Mouse (Mus musculus) small intestine, adult 2 months (tissue): ENCODE measurements around the gene Rrp36. TPM values are rescaled to one million over a fixed set of nuclear protein-coding genes. Genes with fewer than 3 reads are reported as not detected.

Source experiments
- H3K27ac ChIP-seq: fragments of 200-500 bp; 2 replicates; pipeline ENCODE4 v1.5.1; 2012; ENCODE audit warnings: low read depth, low read length, control low read depth, inconsistent platforms; ENCODE audit not compliant: insufficient read depth
- H3K27me3 ChIP-seq: fragments of 200-500 bp; 2 replicates; pipeline ENCODE4 v1.6.1; 2012; ENCODE audit warnings: mild to moderate bottlenecking, moderate library complexity, low read length, inconsistent platforms; ENCODE audit not compliant: control insufficient read depth, insufficient read depth
- H3K36me3 ChIP-seq: fragments of 200-500 bp; 2 replicates; pipeline ENCODE4 v1.6.1; 2012; ENCODE audit warnings: mild to moderate bottlenecking, low read length, control low read depth, inconsistent platforms; ENCODE audit not compliant: control insufficient read depth, insufficient read depth
- H3K4me1 ChIP-seq: fragments of 200-500 bp; 2 replicates; pipeline ENCODE4 v1.6.1; 2012; ENCODE audit warnings: low read length, inconsistent platforms, mixed read lengths; ENCODE audit not compliant: control insufficient read depth, insufficient read depth, insufficient read length
- H3K4me3 ChIP-seq: fragments of 200-500 bp; 2 replicates; pipeline ENCODE4 v1.5.1; 2012; ENCODE audit warnings: low read depth, mild to moderate bottlenecking, control low read depth, inconsistent platforms, low read length, moderate library complexity
- CTCF ChIP-seq: fragments of 200-500 bp; IDR thresholded peaks from 2 replicates; pipeline ENCODE4 v1.5.1; 2012; ENCODE audit warnings: low read depth, mild to moderate bottlenecking, control low read depth, inconsistent platforms, low read length, moderate library complexity, mixed read lengths; ENCODE audit not compliant: insufficient replicate concordance, insufficient read length; ENCODE audit errors: extremely low read depth
- POLR2A ChIP-seq: fragments of 200-500 bp; IDR thresholded peaks from 2 replicates; pipeline ENCODE4 v1.6.1; 2012; ENCODE audit warnings: low read depth, mild to moderate bottlenecking, control low read depth, inconsistent platforms, low read length, moderate library complexity
- WGBS: fragments of 180-500 bp; shearing (Covaris S2); methylation state at CpG from one replicate; pipeline ENCODE4 v1.1.7; 2018; 5-methylcytosine and 5-hydroxymethylcytosine counted together
- polyA plus RNA-seq: library from polyadenylated mRNA; depleted of rRNA; stranded (reverse); fragments of >200 nt; gene quantifications from 2 replicates; pipeline ENCODE4 v1.2.3, GENCODE M21; 2012

Rrp36 gene
- polyA plus RNA-seq, 1 experiment: 47.4 TPM

DNA sequence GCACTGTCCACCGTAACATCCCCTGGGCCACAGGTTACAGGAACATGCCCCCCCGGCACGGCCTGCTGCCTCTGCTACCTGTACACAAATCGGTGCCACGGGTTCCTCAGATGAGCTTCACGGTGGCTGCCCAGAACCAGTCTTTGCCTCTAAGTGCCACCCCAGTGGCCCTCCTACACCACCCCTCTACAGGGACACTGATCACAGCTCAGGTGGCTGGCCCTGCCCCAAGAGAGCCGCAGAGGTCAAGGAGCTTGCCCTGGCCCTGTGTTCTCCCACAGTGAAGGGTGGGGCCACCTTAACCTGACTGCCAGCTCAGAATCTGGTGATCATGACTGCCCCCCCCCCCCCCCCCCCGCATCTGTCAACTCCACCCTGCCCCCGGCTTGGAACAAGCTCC is 4.3 kb upstream of the Rrp36 start, which contains the start of gene Mea1:
Gene Mea1 (plus strand): TSS at position 378 of the 400 bp plus-strand sequence.
- 84% methylated on average over 9 of the region's 9 CpGs for WGBS
- H3K27ac ChIP-seq: no peak within 1 kb of the TSS
- H3K27me3 ChIP-seq: no peaks in the 10 kb centered on the region
- peaks cover 26% of the 10 kb centered on the region for H3K36me3 ChIP-seq
- peaks cover 18% of the 10 kb centered on the region for H3K4me1 ChIP-seq
- TF ChIP-seq POLR2A: no peak
- TF ChIP-seq CTCF: no peak
- H3K4me3 ChIP-seq: peak within 1 kb of the TSS; percentile 18

DNA sequence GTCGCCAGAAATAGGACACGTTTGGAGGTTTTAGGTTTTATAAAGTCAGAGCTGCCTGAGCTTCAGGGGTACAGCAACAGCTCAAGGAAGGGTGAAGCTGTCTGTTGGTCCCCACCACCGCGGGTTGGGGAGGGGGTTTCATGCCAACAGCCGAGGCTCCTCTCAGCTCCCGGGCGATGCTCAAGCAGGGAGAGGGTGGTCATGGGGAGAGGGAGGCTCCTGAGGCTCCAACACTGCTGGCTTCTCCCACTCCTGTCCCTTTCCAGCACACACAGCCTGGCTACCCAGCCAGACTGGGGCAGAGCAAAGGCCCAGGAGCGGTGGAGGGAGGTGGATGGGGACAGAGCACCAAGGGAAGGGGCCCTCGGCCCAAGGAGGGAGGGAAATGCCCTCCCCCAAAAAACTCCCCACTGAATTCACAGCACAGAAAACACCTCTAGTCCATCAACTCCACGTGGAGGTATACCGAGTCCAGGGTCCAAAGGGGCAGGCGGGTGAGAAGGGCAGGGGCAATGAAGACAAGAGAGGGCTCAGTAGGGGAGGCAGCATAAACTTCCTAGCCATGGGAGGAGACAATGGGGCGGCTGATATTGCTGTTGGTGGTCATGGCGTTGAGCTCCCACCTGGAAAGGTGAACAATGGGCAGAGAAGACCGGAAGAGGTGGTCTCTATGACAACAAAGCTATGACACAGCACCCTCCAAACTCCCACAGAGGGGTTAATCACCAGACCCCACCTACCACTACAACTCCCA is 555 bp upstream of the Rrp36 start:
- Histone ChIP-seq H3K27ac (0 out of 2 replicates have a peak overlapping the region, but pooled peaks have one; percentile 21), H3K36me3 (peaks cover 31% of the 10 kb centered on the region), H3K4me1 (peaks cover 13% of the 10 kb centered on the region), H3K27me3 (no peaks in the 10 kb centered on the region), H3K4me3 (peak overlapping the region; percentile 99)
- WGBS: 26% methylated on average over 15 of the region's 15 CpGs
- TF ChIP-seq CTCF (no peak), POLR2A (no peak)

DNA sequence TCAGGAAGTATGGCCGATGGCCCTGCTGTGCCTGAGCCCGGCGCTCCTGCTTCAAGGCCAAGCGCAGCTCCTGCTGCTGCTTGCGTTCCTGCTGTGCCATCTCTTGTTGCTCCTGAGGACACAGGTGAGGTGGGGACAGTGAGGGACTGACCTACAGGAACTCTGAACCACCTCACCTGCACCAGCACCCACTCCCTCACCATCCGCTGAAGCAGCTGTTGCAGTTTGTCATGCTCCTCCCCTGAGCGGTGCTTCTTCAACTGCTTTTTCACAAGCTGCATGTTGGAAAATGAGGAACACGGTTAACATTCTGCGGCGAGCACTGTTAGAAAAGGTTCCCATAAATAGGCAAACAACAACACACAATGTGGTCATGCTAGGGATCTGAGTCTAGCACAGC is 4.2 kb downstream of the Rrp36 start:
- Histone ChIP-seq H3K4me3 (no peak overlapping the region), H3K27me3 (no peaks in the 10 kb centered on the region), H3K36me3 (peaks cover 28% of the 10 kb centered on the region), H3K27ac (no peak overlapping the region), H3K4me1 (peaks cover 5% of the 10 kb centered on the region)
- TF ChIP-seq CTCF (no peak), POLR2A (no peak)
- WGBS: 96% methylated on average over 10 of the region's 10 CpGs

DNA sequence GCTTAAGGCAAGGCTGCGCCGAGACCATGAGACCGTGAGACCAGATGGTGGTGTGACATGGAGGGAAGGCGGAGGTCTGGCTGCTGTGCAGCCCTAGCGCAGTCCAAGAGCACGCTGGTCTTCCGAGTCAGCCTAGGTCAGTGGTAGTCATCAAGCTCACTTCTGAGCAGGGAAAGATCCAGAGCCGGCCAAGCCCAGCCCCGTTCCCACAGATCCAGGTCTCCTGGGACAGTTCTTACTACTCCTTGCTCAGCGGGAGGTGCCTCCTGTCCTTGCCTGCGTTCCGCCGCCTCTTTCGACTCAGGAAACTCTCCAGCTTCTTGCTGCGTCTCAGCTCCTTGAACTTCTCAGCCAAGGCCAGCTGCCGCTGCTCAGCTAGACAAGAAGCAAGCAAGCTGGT is 6.4 kb downstream of the Rrp36 start:
- TF ChIP-seq CTCF: no peak
- no peak for TF ChIP-seq POLR2A
- Histone ChIP-seq H3K27ac (no peak overlapping the region), H3K27me3 (no peaks in the 10 kb centered on the region), H3K4me1 (no peaks in the 10 kb centered on the region), H3K36me3 (peaks cover 27% of the 10 kb centered on the region), H3K4me3 (no peak overlapping the region)
- 92% methylated on average over 16 of the region's 16 CpGs for WGBS

DNA sequence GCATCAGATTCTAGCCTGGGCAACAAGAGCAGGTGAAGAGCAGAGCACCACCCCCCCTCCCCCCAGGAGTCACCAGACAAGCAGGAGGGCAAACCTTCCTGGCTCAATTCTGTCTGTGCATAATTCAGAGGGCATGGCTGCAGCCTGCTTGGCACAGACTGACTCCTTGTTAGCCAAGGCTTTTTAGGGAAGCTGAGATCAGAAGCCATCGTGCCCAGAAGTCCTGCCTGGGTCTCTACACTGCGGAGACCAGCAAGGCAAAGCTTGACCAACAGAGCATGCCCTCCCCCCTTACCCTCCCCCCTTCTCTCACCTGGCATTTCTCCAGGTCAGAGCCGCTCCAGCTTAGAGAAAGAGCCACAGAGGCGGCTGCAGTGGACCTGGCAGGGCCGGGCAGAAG is 11.4 kb downstream of the Rrp36 start:
- peaks cover 7% of the 10 kb centered on the region for H3K36me3 ChIP-seq
- WGBS: 94% methylated on average over 5 of the region's 5 CpGs
- no peaks in the 10 kb centered on the region for H3K4me1 ChIP-seq
- no peak overlapping the region for H3K27ac ChIP-seq
- no peak overlapping the region for H3K4me3 ChIP-seq
- H3K27me3 ChIP-seq: no peaks in the 10 kb centered on the region
- TF ChIP-seq CTCF: no peak

DNA sequence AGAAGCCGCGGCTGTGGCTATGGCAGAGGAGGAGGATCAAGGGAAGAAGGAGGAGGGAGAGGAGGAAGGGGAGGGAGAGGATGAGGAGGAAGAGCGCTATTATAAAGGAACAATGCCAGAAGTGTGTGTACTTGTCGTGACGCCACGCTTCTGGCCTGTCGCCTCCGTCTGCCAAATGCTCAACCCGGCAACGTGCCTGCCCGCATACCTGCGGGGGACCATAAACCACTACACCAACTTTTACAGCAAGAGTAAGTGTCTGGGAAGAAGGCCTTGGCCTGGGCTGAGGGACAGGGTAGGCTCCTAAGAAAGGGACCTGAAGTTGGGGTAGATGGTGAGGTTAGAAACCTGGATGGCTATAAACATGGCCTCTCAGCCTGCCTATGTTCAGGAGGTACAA is 12.2 kb downstream of the Rrp36 start:
- Histone ChIP-seq H3K27ac (no peak overlapping the region), H3K36me3 (peaks cover 2% of the 10 kb centered on the region; the same call in 1 of the 2 replicates), H3K27me3 (no peaks in the 10 kb centered on the region), H3K4me1 (no peaks in the 10 kb centered on the region), H3K4me3 (no peak overlapping the region)
- 89% methylated on average over 12 of the region's 12 CpGs for WGBS
- TF ChIP-seq POLR2A (no peak), CTCF (no peak)

DNA sequence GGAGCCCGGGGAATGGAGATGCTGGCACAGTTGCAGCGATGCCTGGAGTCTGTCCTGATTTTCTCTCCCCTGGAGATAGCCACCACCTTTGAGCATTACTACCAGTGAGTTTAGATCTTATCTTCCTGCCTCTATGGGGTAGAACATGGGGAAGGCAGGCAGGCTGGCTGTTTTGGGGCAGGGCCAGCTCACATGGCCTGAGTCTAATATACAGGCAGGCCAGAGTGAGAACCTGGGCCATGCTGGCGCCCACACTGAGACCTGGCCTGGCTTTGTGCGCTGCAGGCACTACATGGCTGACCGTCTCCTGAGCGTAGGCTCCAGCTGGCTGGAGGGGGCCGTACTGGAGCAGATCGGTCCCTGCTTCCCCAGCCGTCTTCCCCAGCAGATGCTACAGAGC is 12.8 kb downstream of the Rrp36 start:
- H3K27me3 ChIP-seq: no peaks in the 10 kb centered on the region
- no peak overlapping the region for H3K27ac ChIP-seq
- H3K4me1 ChIP-seq: no peaks in the 10 kb centered on the region
- H3K4me3 ChIP-seq: no peak overlapping the region
- H3K36me3 ChIP-seq: peaks cover 2% of the 10 kb centered on the region; the same call in 1 of the 2 replicates
- WGBS: 95% methylated on average over 9 of the region's 9 CpGs
- no peak for TF ChIP-seq POLR2A
- no peak for TF ChIP-seq CTCF
